Mouse (Mus musculus): ENCODE data around the gene Surf4.

DNA sequence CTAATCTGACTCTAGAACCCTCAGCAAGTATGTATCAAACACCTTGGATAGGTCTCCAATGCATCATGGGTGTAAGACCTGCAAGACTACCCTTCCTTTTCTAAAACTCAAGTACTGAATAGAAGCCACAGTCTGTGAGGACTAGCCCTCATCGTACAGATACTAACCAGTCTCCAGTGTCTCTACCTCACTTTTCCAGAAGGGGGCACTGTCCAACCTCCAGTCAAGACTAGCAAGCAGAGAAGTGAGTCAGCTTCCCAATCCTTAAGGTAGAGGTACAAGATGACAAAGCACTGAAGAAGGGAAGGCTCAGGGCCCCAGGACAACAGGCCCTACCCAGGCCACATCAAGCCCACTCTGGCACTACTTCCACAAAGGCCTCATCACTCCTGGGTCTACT, 3.3 kb downstream of the Surf4 start:
- TF ChIP-seq CTCF (IDR thresholded peaks at IDR 0.05; ENCODE audit: borderline replicate concordance, insufficient read depth, low read length): no peak
- no peak for TF ChIP-seq POLR2A (IDR thresholded peaks at IDR 0.05; ENCODE audit: low read depth, low read length)

Data from embryonic fibroblast, embryonic 13.5 days (primary cell).